Comparison of ENCODE assay signal across 21 mouse cellular contexts in the genomic region with DNA sequence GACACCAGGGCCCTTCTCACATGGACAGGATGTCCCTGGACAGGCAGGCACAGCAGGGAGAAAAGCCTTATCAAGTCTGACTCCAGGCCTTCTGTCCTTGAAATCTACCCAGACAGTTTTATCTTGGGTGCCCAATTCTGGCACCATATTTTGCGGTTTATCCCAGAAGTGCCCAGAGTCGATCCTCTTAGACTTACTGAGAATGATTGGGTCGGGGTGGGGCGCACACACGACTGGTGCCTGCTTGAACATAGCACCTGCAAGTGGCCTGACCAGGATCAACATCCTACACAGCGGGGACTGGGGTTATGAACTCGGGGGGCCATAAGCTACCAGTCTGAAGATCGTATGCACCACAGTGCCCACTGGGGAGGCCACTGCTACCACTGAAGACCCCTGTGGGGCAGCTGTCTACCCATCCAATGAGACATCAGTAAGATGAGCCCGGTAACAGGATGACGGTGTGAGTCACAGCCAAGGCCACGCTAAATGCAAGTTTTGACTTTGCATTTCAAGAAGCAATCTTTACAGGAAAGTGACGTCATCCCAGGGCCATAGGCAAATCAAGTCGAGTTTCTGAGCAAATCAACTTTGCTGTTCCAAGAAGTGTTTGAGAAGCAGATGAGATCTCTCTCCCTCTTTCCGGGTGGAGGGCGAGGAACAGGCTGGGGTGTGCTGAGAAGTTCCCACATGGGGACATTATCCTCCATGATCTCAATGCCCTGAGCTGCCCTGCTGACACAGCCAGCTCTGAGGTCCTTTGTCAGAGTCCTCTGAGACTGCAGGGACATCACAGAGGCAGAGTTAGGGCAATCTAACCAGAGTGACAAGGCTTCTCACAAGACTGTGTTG. TPM values are rescaled to one million over a fixed set of nuclear protein-coding genes. Genes with fewer than 3 reads are reported as not detected.
A peak's percentile ranks its signal among the peaks of the same experiment; 100 is the strongest.
DNase-seq lines count a peak whose midpoint lies in the region; ATAC-seq and TF ChIP-seq lines count a peak whose summit lies in the region.
"Had no signal": no experiment of that assay in that cellular context is flagged by ENCODE, and none has a peak within 500 bp of the region (broad histone marks: within the 10 kb centered on the region; RNA-seq: fewer than 3 reads in every experiment).

No protein-coding gene starts in this region.

- peaks cover 14% of the 10 kb centered on the region for H3K4me1 ChIP-seq in heart, embryonic 13.5 days
- no peaks in the 10 kb centered on the region; the same call in 1 of the 2 replicates for H3K4me1 ChIP-seq in testis, adult 2 months (ENCODE audit: control insufficient read depth, insufficient read depth, low read length)
- H3K4me1 ChIP-seq in embryonic fibroblast, embryonic 13.5 days (ENCODE audit: control insufficient read depth, insufficient read depth, low read length): peaks cover 7% of the 10 kb centered on the region; the same call in 1 of the 2 replicates
- H3K4me1 ChIP-seq: embryonic facial prominence, embryonic 12.5 days had no signal

- no peak overlapping the region for H3K9ac ChIP-seq in heart, embryonic 13.5 days
- H3K9ac ChIP-seq: embryonic facial prominence, embryonic 12.5 days; hindbrain, embryonic 15.5 days; midbrain, embryonic 12.5 days; neural tube, embryonic 13.5 days had no signal

- ATAC-seq in heart, embryonic 13.5 days (ENCODE audit: extremely low read depth, insufficient number of reproducible peaks, low FRiP score, low TSS enrichment): no peak
- ATAC-seq: activated CD4-positive, CD25-positive, alpha-beta regulatory T cell, adult 4 months; forebrain, embryonic 16.5 days had no signal

- H3K4me3 ChIP-seq in heart, embryonic 13.5 days: no peak overlapping the region
- no peak overlapping the region for H3K4me3 ChIP-seq in testis, adult 2 months (ENCODE audit: control insufficient read depth, low read depth, low read length)
- no peak overlapping the region for H3K4me3 ChIP-seq in embryonic fibroblast, embryonic 13.5 days (ENCODE audit: insufficient read depth, low read length)
- H3K4me3 ChIP-seq: embryonic facial prominence, embryonic 12.5 days; hindbrain, embryonic 15.5 days; midbrain, embryonic 12.5 days; neural tube, embryonic 13.5 days had no signal

- no peaks in the 10 kb centered on the region for H3K27me3 ChIP-seq in heart, embryonic 13.5 days (replicated peaks)
- H3K27me3 ChIP-seq in testis, adult 2 months (ENCODE audit: control insufficient read depth, insufficient read depth, low read length): no peaks in the 10 kb centered on the region
- H3K27me3 ChIP-seq: embryonic facial prominence, embryonic 12.5 days; hindbrain, embryonic 15.5 days; midbrain, embryonic 12.5 days; neural tube, embryonic 13.5 days had no signal

- 58% methylated on average over 15 of the region's 15 CpGs for WGBS in heart, embryonic 13.5 days

- TF ChIP-seq CTCF in testis, adult 2 months (IDR thresholded peaks at IDR 0.05; ENCODE audit: control insufficient read depth, insufficient read depth, insufficient replicate concordance, low read depth, low read length): no peak
- no peak for TF ChIP-seq CTCF in embryonic fibroblast, embryonic 13.5 days (IDR thresholded peaks at IDR 0.05; ENCODE audit: borderline replicate concordance, insufficient read depth, low read length)

- peaks cover 7% of the 10 kb centered on the region for H3K36me3 ChIP-seq in heart, embryonic 13.5 days
- no peaks in the 10 kb centered on the region for H3K36me3 ChIP-seq in testis, adult 2 months (ENCODE audit: control insufficient read depth, insufficient read depth, low read length)
- H3K36me3 ChIP-seq: hindbrain, embryonic 15.5 days had no signal

- no peak overlapping the region for H3K4me2 ChIP-seq in heart, embryonic 13.5 days
- H3K4me2 ChIP-seq: embryonic facial prominence, embryonic 12.5 days; heart, embryonic 11.5 days; hindbrain, embryonic 15.5 days; liver, embryonic 11.5 days; midbrain, embryonic 12.5 days; neural tube, embryonic 13.5 days had no signal

- no peak for TF ChIP-seq POLR2A in testis, adult 2 months (IDR thresholded peaks at IDR 0.05; ENCODE audit: control insufficient read depth, low read depth, low read length)
- TF ChIP-seq POLR2A in embryonic fibroblast, embryonic 13.5 days (IDR thresholded peaks at IDR 0.05; ENCODE audit: low read depth, low read length): no peak

- H3K9me3 ChIP-seq in heart, embryonic 13.5 days: no peaks in the 10 kb centered on the region
- H3K9me3 ChIP-seq: embryonic facial prominence, embryonic 12.5 days; hindbrain, embryonic 15.5 days; midbrain, embryonic 12.5 days; neural tube, embryonic 13.5 days had no signal

- DNase-seq in heart, postnatal 4 days: no peak
- DNase-seq in testis, postnatal 10 days (ENCODE audit: low spot score): no peak
- peak; percentile 40 for DNase-seq in testis, postnatal 14 days (ENCODE audit: low spot score)
- no peak for DNase-seq in frontal cortex, postnatal 10 days (ENCODE audit: low spot score in 2 of 2)
- DNase-seq in thymus, postnatal 36 days: no peak
- DNase-seq: cerebellum, adult 8-10 months; gastrocnemius, postnatal 36 days; kidney, adult 2 months; kidney, postnatal 10 days; lung, adult 2 months had no signal

- peak overlapping the region; percentile 32 for H3K27ac ChIP-seq in heart, embryonic 13.5 days (replicated peaks)
- peak overlapping the region; percentile 52 for H3K27ac ChIP-seq in testis, adult 2 months (ENCODE audit: control insufficient read depth, insufficient read depth, low read depth, low read length)
- peak overlapping the region; percentile 34; the same call in 1 of the 2 replicates for H3K27ac ChIP-seq in embryonic fibroblast, embryonic 13.5 days (ENCODE audit: insufficient read depth, low read length)
- H3K27ac ChIP-seq: embryonic facial prominence, embryonic 12.5 days; hindbrain, embryonic 15.5 days; midbrain, embryonic 12.5 days; neural tube, embryonic 13.5 days had no signal

RNA-seq across cellular contexts. Expression of a gene that starts 32.5 kb away (rescaled TPM):
- polyA plus RNA-seq in heart, embryonic 13.5 days (2015; fragmentation: Nextera tagmentation; extraction: Ambion mirVana): 23.9 and 27.8 TPM in 2 replicates
- 10 to 100 TPM; 39.7 to 42.5 TPM for total RNA-seq in heart, postnatal 4 days (2021)
- 25.3 and 32.1 TPM in 2 replicates for polyA plus RNA-seq in testis, adult 2 months (2012; rRNA removed)
- polyA plus RNA-seq in embryonic fibroblast, embryonic 13.5 days (2011; ENCODE audit: insufficient read length, low read depth, missing spikeins): 57.7 and 59.6 TPM in 2 replicates

RNA-seq across cellular contexts. Expression of a gene that starts 42.3 kb away (rescaled TPM):
- polyA plus RNA-seq in heart, embryonic 13.5 days (2015; fragmentation: Nextera tagmentation; extraction: Ambion mirVana): 28.1 and 28.7 TPM in 2 replicates
- total RNA-seq in heart, postnatal 4 days (2021): 10 to 100 TPM; 79.8 to 83.0 TPM
- polyA plus RNA-seq in testis, adult 2 months (2012; rRNA removed): 244 and 274 TPM in 2 replicates
- polyA plus RNA-seq in embryonic fibroblast, embryonic 13.5 days (2011; ENCODE audit: insufficient read length, low read depth, missing spikeins): 70.0 and 102 TPM in 2 replicates
